ENCODE assay signal across 21 mouse cellular contexts in the genomic region with DNA sequence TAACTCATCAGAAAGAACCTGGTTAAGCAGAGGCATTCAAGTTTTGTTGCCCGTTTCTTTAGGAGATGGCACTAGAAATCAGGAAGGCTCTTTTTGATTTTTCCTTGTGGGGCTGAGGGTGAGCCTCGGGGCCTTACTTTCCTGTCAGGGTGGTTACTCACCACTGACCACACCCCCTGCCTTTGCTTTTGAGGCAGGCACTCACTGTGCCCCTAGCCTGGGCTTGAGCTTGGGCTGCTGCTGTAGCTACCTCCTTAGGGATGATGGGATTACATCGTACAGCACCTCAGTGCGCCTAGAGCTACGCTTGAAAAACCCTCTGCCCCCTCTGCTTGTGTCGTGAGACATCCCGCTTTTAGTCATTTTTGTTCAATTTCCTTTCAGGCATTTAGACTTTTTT.
"Had no signal": no experiment of that assay in that cellular context is flagged by ENCODE, and none has a peak within 500 bp of the region (broad histone marks: within the 10 kb centered on the region; RNA-seq: fewer than 3 reads in every experiment).

No protein-coding gene starts in this region.

- H3K27me3 ChIP-seq: kidney, embryonic 15.5 days; limb, embryonic 13.5 days; liver, embryonic 12.5 days; liver, embryonic 15.5 days; midbrain, embryonic 12.5 days; midbrain, embryonic 15.5 days; neural tube, embryonic 12.5 days; neural tube, embryonic 15.5 days; stomach, embryonic 15.5 days had no signal

- H3K4me1 ChIP-seq: kidney, embryonic 15.5 days; limb, embryonic 10.5 days; limb, embryonic 13.5 days; midbrain, embryonic 12.5 days; midbrain, embryonic 15.5 days; neural tube, embryonic 12.5 days; neural tube, embryonic 15.5 days had no signal

- H3K9me3 ChIP-seq: kidney, embryonic 15.5 days; limb, embryonic 10.5 days; limb, embryonic 13.5 days; liver, embryonic 12.5 days; liver, embryonic 15.5 days; midbrain, embryonic 12.5 days; midbrain, embryonic 15.5 days; neural tube, embryonic 12.5 days; neural tube, embryonic 15.5 days; stomach, embryonic 15.5 days had no signal

- ATAC-seq: liver, embryonic 12.5 days had no signal

- H3K9ac ChIP-seq: kidney, embryonic 15.5 days; limb, embryonic 13.5 days; liver, embryonic 12.5 days; liver, embryonic 15.5 days; midbrain, embryonic 12.5 days; midbrain, embryonic 15.5 days; neural tube, embryonic 12.5 days; neural tube, embryonic 15.5 days; stomach, embryonic 15.5 days had no signal

- DNase-seq: kidney, adult 8-10 months; kidney, postnatal 10 days; kidney, postnatal 36 days; layer of hippocampus, adult 9-11 months; liver; lung, adult 2 months; lung, postnatal 14 days; lung, postnatal 4 days; right cerebral cortex, postnatal 25 days; spleen, adult 18-20 months; thymus, postnatal 25 days had no signal

- H3K4me3 ChIP-seq: kidney, embryonic 15.5 days; limb, embryonic 10.5 days; limb, embryonic 13.5 days; liver, embryonic 12.5 days; liver, embryonic 15.5 days; midbrain, embryonic 12.5 days; midbrain, embryonic 15.5 days; neural tube, embryonic 12.5 days; neural tube, embryonic 15.5 days; stomach, embryonic 15.5 days had no signal

- H3K4me2 ChIP-seq: kidney, embryonic 15.5 days; limb, embryonic 13.5 days; liver, embryonic 12.5 days; liver, embryonic 15.5 days; midbrain, embryonic 12.5 days; midbrain, embryonic 15.5 days; neural tube, embryonic 12.5 days; neural tube, embryonic 15.5 days; stomach, embryonic 15.5 days had no signal

- H3K27ac ChIP-seq: kidney, embryonic 15.5 days; limb, embryonic 10.5 days; limb, embryonic 13.5 days; liver, embryonic 12.5 days; liver, embryonic 15.5 days; midbrain, embryonic 12.5 days; midbrain, embryonic 15.5 days; neural tube, embryonic 12.5 days; neural tube, embryonic 15.5 days; stomach, embryonic 15.5 days had no signal
